Mouse (Mus musculus): ENCODE measurements around the gene Slc25a34.
A peak's percentile ranks its signal among the peaks of the same experiment; 100 is the strongest.

Gene Slc25a34

GRCm38 (mm10) chr4:141578833-141579232 is 44.8 kb downstream of the Slc25a34 start:
- no peak for DNase-seq

- no peak for DNase-seq
Measured at GRCm38 (mm10) chr4:141576877-141577276, 46.7 kb downstream of the Slc25a34 start.

GRCm38 (mm10) chr4:141576404-141576803 is 47.2 kb downstream of the Slc25a34 start:
- no peak for DNase-seq

- peak; percentile 90 to 92 for DNase-seq
Measured at GRCm38 (mm10) chr4:141574789-141575702, 48.6 kb downstream of the Slc25a34 start.

- DNase-seq: no peak
Measured at GRCm38 (mm10) chr4:141573359-141573966, 50.2 kb downstream of the Slc25a34 start.

GRCm38 (mm10) chr4:141572668-141573358 is 50.8 kb downstream of the Slc25a34 start:
- DNase-seq: no peak

GRCm38 (mm10) chr4:141571934-141572333 is 51.7 kb downstream of the Slc25a34 start:
- DNase-seq: no peak

- no peak for DNase-seq
Measured at GRCm38 (mm10) chr4:141571337-141571739, 52.3 kb downstream of the Slc25a34 start.

- no peak for DNase-seq
Measured at GRCm38 (mm10) chr4:141570821-141571220, 52.8 kb downstream of the Slc25a34 start.

GRCm38 (mm10) chr4:141570004-141570403 is 53.6 kb downstream of the Slc25a34 start:
- no peak for DNase-seq

GRCm38 (mm10) chr4:141568966-141569365 is 54.7 kb downstream of the Slc25a34 start:
- DNase-seq: no peak

Measured in B cell, adult 2 months (primary cell).